Mouse (Mus musculus) spleen, adult 2 months (tissue): ENCODE results near the gene Rnf32. TPM values are rescaled to one million over a fixed set of nuclear protein-coding genes. Genes with fewer than 3 reads are reported as not detected.

Experiments
- DNase-seq, 2 experiments: peaks; one replicate each; pipeline versions ENCODE4 v3.0.0 to v3.0.0-alpha.2; 2012 to 2021; ENCODE audit warnings: low spot score in 2 of 2, low read depth in 1 of 2
- H3K27ac ChIP-seq: fragments of 200-500 bp; 2 replicates; pipeline ENCODE4 v1.5.1; 2012; ENCODE audit warnings: low read length, inconsistent platforms; ENCODE audit not compliant: insufficient read depth
- H3K27me3 ChIP-seq: fragments of 200-500 bp; 2 replicates; pipeline ENCODE4 v1.6.1; 2012; ENCODE audit warnings: mild to moderate bottlenecking, moderate library complexity, low read length, inconsistent platforms; ENCODE audit not compliant: control insufficient read depth, insufficient read depth
- H3K36me3 ChIP-seq: fragments of 200-500 bp; 2 replicates; pipeline ENCODE4 v1.6.1; 2012; ENCODE audit warnings: mild to moderate bottlenecking, low read length, inconsistent platforms; ENCODE audit not compliant: control insufficient read depth, insufficient read depth
- H3K4me1 ChIP-seq: fragments of 200-500 bp; 2 replicates; pipeline ENCODE4 v1.6.1; 2011; ENCODE audit warnings: inconsistent platforms; ENCODE audit not compliant: control insufficient read depth, insufficient read depth, insufficient read length
- H3K4me3 ChIP-seq: fragments of 200-500 bp; 2 replicates; pipeline ENCODE4 v1.5.1; 2011; ENCODE audit warnings: mild to moderate bottlenecking, inconsistent platforms; ENCODE audit not compliant: insufficient read depth, insufficient read length; ENCODE audit errors: extremely low read depth
- CTCF ChIP-seq: fragments of 200-500 bp; IDR thresholded peaks from 2 replicates; pipeline ENCODE4 v1.5.1; 2011; ENCODE audit warnings: mild to moderate bottlenecking, inconsistent platforms; ENCODE audit not compliant: insufficient read depth, insufficient read length, insufficient replicate concordance; ENCODE audit errors: extremely low read depth
- POLR2A ChIP-seq: fragments of 200-500 bp; IDR thresholded peaks from 2 replicates; pipeline ENCODE4 v1.6.1; 2011; ENCODE audit warnings: low read depth, low read length, inconsistent platforms
- WGBS: fragments of 180-500 bp; shearing (Covaris S2); methylation state at CpG from one replicate; pipeline ENCODE4 v1.1.7; 2018; 5-methylcytosine and 5-hydroxymethylcytosine counted together
- polyA plus RNA-seq: library from polyadenylated mRNA; depleted of rRNA; stranded (reverse); fragments of >200 nt; gene quantifications from 2 replicates; pipeline ENCODE4 v1.2.3, GENCODE M21; 2012; rRNA removed

Gene Rnf32
- 0.54 and 1.1 TPM in 2 replicates for polyA plus RNA-seq

- peaks cover 2% of the 10 kb centered on the region; the same call in 1 of the 2 replicates for H3K27me3 ChIP-seq
- 2% methylated on average over 64 of the region's 70 CpGs for WGBS
- H3K4me3 ChIP-seq: peak within 1 kb of the TSS; percentile 56
- peak; percentile 11 to 34 for DNase-seq
- peak within 1 kb of the TSS; percentile 58; the same call in 1 of the 2 replicates for H3K27ac ChIP-seq
- TF ChIP-seq POLR2A (no peak), CTCF (no peak)
- peaks cover 4% of the 10 kb centered on the region for H3K4me1 ChIP-seq
- H3K36me3 ChIP-seq: no peaks in the 10 kb centered on the region
Observed at GRCm38 (mm10) chr5:29195570-29196263, at the start of gene Rnf32. TSS of gene Rnf32 (plus strand) at chr5:29195992.

- WGBS: 60% methylated on average over 4 of the region's 4 CpGs
- no peak for TF ChIP-seq CTCF
- no peak for TF ChIP-seq POLR2A
- Histone ChIP-seq H3K36me3 (no peaks in the 10 kb centered on the region), H3K27me3 (no peaks in the 10 kb centered on the region), H3K4me1 (no peaks in the 10 kb centered on the region), H3K4me3 (no peak overlapping the region), H3K27ac (no peak overlapping the region)
- DNase-seq: no peak
Observed at GRCm38 (mm10) chr5:29150146-29150545, 45.6 kb upstream of the Rnf32 start.

- Histone ChIP-seq H3K36me3 (no peaks in the 10 kb centered on the region), H3K27me3 (no peaks in the 10 kb centered on the region), H3K27ac (no peak overlapping the region), H3K4me1 (no peaks in the 10 kb centered on the region), H3K4me3 (no peak overlapping the region)
- TF ChIP-seq POLR2A: no peak
- TF ChIP-seq CTCF: no peak
- 23% methylated on average over 1 of the region's 1 CpGs for WGBS
- no peak for DNase-seq
Observed at GRCm38 (mm10) chr5:29159849-29160248, 35.9 kb upstream of the Rnf32 start.

DNA sequence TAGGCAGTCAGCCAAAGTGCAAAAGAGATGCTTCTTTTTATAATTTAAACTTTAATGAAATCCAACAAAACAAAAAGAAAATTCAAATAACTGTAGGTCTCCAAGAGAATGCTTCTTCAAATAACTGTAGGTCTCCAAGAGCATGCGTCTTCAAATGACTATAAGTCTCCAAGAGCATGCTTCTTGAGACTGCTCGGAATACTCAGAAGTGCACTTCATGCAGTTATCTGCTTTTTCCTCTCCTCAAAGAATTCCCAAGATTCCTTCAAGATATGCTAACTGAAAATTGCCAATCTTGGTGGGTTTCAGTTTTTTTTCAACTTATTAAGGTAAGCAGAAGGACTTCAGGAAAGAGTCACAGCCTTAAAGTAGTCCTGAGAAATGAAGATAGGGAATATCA, 28.8 kb upstream of the Rnf32 start:
- Histone ChIP-seq H3K27me3 (no peaks in the 10 kb centered on the region), H3K4me1 (no peaks in the 10 kb centered on the region), H3K27ac (no peak overlapping the region), H3K4me3 (no peak overlapping the region), H3K36me3 (no peaks in the 10 kb centered on the region)
- no peak for DNase-seq
- 82% methylated on average over 2 of the region's 2 CpGs for WGBS
- TF ChIP-seq CTCF: no peak
- TF ChIP-seq POLR2A: no peak

- H3K27me3 ChIP-seq: no peaks in the 10 kb centered on the region
Observed at GRCm38 (mm10) chr5:29170193-29170592, 25.6 kb upstream of the Rnf32 start.

DNA sequence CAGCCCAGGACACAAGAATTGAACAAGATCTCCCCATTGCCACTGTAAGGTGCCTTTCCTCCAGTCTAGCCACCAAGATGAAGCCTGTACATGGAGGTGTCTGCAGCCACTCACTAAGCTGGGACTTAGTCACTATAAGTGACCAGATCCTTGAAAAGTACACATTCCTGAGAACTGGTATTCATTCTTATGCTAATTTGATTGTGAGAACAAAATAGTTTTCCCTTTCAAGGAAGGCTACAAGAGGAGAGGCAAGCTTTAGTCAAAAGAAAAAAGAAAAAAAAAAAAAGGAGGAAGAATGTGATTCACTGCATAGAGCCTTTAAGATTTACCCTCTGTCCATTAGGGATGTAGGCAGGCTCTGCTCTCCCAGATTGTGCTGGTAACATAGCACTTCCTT, 24.6 kb upstream of the Rnf32 start:
- Histone ChIP-seq H3K4me3 (no peak overlapping the region), H3K27ac (no peak overlapping the region), H3K4me1 (no peaks in the 10 kb centered on the region), H3K36me3 (no peaks in the 10 kb centered on the region), H3K27me3 (no peaks in the 10 kb centered on the region)
- no peak for TF ChIP-seq POLR2A
- no peak for TF ChIP-seq CTCF
- DNase-seq: no peak

More at GRCm38 (mm10) chr5:29170193-29170592, 25.6 kb upstream of the Rnf32 start:
- Histone ChIP-seq H3K4me1 (no peaks in the 10 kb centered on the region), H3K27ac (no peak overlapping the region), H3K4me3 (no peak overlapping the region), H3K36me3 (no peaks in the 10 kb centered on the region)
- DNase-seq: no peak
- no peak for TF ChIP-seq POLR2A
- no peak for TF ChIP-seq CTCF
- WGBS: 92% methylated on average over 6 of the region's 6 CpGs

DNA sequence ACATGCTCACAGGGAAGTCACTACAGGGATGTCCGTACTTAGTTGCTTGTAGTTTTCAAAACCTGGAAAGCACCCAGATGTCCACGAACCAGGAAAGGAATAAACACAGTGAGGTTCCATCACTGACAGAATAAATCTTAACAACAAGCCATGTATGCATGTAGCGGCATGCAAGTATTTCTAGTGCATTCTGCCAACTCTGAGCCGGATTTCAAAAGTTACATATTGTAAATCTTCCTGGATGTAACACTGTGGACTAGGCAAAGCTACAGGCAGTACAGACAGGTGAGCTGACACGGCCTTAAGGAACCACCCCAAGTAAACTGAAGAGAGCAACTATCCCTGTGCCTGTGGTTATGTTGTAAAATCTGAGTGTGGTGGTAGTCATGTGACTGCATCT, 9.0 kb upstream of the Rnf32 start:
- Histone ChIP-seq H3K36me3 (no peaks in the 10 kb centered on the region), H3K27ac (no peak overlapping the region), H3K4me1 (no peaks in the 10 kb centered on the region), H3K27me3 (no peaks in the 10 kb centered on the region), H3K4me3 (no peak overlapping the region)
- DNase-seq: no peak
- 81% methylated on average over 5 of the region's 5 CpGs for WGBS
- no peak for TF ChIP-seq CTCF
- TF ChIP-seq POLR2A: no peak
